Mouse (Mus musculus) kidney, adult 2 months (tissue): ENCODE data around the gene Pomt1. TPM values are rescaled to one million over a fixed set of nuclear protein-coding genes. Genes with fewer than 3 reads are reported as not detected.

Source experiments
- DNase-seq: peaks from one replicate; pipeline ENCODE4 v3.0.0; 2021
- H3K27ac ChIP-seq: fragments of 200-500 bp; 2 replicates; pipeline ENCODE4 v1.5.1; 2012; ENCODE audit warnings: low read depth, low read length, control low read depth, inconsistent platforms; ENCODE audit not compliant: insufficient read depth
- H3K27me3 ChIP-seq: fragments of 200-500 bp; replicated peaks from 2 replicates; pipeline ENCODE4 v1.6.1; 2012; ENCODE audit warnings: mild to moderate bottlenecking, moderate library complexity, low read length, inconsistent platforms; ENCODE audit not compliant: control insufficient read depth, insufficient read depth
- H3K36me3 ChIP-seq: fragments of 200-500 bp; 2 replicates; pipeline ENCODE4 v1.6.1; 2012; ENCODE audit warnings: mild to moderate bottlenecking, moderate library complexity, low read length, inconsistent platforms; ENCODE audit not compliant: control insufficient read depth, insufficient read depth
- H3K4me1 ChIP-seq: fragments of 200-500 bp; 2 replicates; pipeline ENCODE4 v1.6.1; 2011; ENCODE audit warnings: low read length; ENCODE audit not compliant: control insufficient read depth, insufficient read depth
- H3K4me3 ChIP-seq: fragments of 200-500 bp; 2 replicates; pipeline ENCODE4 v1.5.1; 2011; ENCODE audit warnings: mild to moderate bottlenecking, low read depth, low read length, control low read depth; ENCODE audit not compliant: insufficient read depth
- CTCF ChIP-seq: fragments of 200-500 bp; conservative IDR thresholded peaks from 2 replicates; pipeline ENCODE4 v1.5.1; 2011; ENCODE audit warnings: low read depth, mild to moderate bottlenecking, control low read depth, low read length, moderate library complexity, mixed read lengths; ENCODE audit not compliant: insufficient read depth, insufficient read length
- POLR2A ChIP-seq: fragments of 200-500 bp; IDR thresholded peaks from one replicate; pipeline ENCODE4 v1.6.1; 2011; ENCODE audit warnings: low read depth, low read length, control low read depth
- WGBS: fragments of 180-500 bp; shearing (Covaris S2); methylation state at CpG from one replicate; pipeline ENCODE4 v1.1.7; 2018; 5-methylcytosine and 5-hydroxymethylcytosine counted together
- polyA plus RNA-seq: library from polyadenylated mRNA; depleted of rRNA; stranded (reverse); fragments of >200 nt; gene quantifications from 2 replicates; pipeline ENCODE4 v1.2.3, GENCODE M21; 2012

Pomt1 gene
- polyA plus RNA-seq, 1 experiment: 30.2 TPM

DNA sequence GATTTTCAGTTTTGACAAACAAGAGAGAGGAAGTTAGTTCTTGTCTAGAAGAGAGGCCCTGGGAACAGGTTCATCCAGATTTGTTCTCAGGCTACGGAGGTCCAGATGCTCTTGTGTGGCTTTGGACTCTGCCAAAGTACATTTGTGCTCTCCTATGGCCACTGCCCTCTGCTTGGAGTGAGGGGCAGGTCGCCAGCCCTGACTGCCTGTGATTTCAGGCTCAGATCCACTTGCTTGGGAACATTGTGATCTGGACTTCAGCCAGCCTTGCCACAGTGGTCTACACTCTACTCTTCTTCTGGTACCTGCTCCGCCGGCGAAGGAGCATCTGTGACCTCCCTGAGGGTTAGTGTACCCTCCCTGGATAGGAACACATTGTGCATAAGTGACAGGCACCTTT, 16.3 kb downstream of the Pomt1 start:
- WGBS: 79% methylated on average over 5 of the region's 5 CpGs

DNA sequence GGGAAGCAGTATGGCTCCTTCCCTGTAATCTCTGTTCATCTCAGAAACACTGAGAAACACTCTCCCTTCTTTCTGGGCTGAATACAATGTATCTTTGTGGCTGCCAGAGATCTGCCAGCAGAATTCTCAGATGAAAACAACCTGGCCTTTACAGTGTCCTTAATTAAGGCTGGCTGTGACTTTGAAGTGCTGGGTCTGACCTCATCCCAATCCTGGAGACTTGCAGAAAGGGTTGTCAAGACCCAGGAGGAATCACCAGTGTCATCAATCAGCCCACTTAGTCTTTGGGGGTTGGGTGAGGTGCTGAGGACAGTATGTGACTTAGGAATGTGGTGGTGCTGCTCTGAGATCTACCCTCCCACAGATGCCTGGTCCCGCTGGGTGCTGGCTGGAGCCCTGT, 17.0 kb downstream of the Pomt1 start:
- no peaks in the 10 kb centered on the region for H3K27me3 ChIP-seq
- no peaks in the 10 kb centered on the region; the same call in 1 of the 2 replicates for H3K4me1 ChIP-seq
- no peak for DNase-seq
- WGBS: 73% methylated on average over 1 of the region's 1 CpGs
- no peak overlapping the region for H3K27ac ChIP-seq
- TF ChIP-seq CTCF: no peak
- no peak for TF ChIP-seq POLR2A
- 0 out of 2 replicates have a peak, but pooled peaks cover 4% of the 10 kb centered on the region for H3K36me3 ChIP-seq
- no peak overlapping the region for H3K4me3 ChIP-seq

More for the DNA sequence above, 16.3 kb downstream of the Pomt1 start:
- DNase-seq: no peak
- Histone ChIP-seq H3K27ac (no peak overlapping the region), H3K27me3 (no peaks in the 10 kb centered on the region), H3K4me3 (no peak overlapping the region), H3K4me1 (no peaks in the 10 kb centered on the region), H3K36me3 (0 out of 2 replicates have a peak, but pooled peaks cover 2% of the 10 kb centered on the region)
- TF ChIP-seq CTCF (no peak), POLR2A (no peak)

DNA sequence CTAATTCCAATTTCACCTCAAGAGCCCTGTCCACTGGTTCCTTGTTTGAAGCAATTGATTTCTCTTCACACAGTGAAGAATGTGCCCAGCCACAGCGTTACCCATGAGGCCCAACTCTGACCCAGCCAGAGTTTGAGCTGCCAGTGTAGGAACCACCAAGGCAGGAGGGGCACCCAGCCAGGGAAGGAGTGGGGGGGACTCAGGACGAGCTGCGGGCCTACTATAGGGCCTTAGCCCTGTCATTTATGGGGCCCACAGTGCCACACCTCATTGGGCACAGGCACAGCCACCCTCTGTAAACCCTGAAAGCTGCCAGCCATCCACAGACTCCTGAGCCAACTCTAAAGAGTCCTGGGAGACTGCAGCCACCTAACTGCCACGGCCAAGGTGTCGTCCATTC, 18.2 kb downstream of the Pomt1 start:
- H3K27ac ChIP-seq: no peak overlapping the region
- H3K4me3 ChIP-seq: no peak overlapping the region
- no peak for TF ChIP-seq CTCF
- WGBS: 76% methylated on average over 5 of the region's 5 CpGs
- DNase-seq: no peak
- H3K36me3 ChIP-seq: 0 out of 2 replicates have a peak, but pooled peaks cover 4% of the 10 kb centered on the region
- H3K27me3 ChIP-seq: no peaks in the 10 kb centered on the region
- H3K4me1 ChIP-seq: peaks cover 3% of the 10 kb centered on the region; the same call in 1 of the 2 replicates

DNA sequence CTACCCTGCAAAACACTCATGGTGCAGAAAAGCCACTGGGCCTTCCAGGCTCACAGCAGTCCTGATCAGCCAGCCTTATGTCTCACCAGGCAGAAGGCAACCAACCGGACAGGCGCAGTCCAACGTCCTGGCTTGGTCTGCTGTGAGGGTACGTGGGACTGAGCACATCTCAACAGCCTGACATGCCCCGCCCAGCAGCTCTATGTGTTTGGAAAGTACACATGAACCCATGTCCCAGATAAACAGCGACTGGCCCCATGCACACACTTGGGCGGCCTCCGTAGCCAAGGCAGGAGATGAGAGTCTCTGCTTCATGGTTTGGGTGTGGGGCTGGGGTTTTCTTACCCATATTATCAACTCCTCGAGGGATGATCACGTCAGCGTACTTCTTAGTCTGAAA, 19.9 kb downstream of the Pomt1 start:
- TF ChIP-seq CTCF (no peak), POLR2A (no peak)
- Histone ChIP-seq H3K36me3 (0 out of 2 replicates have a peak, but pooled peaks cover 4% of the 10 kb centered on the region), H3K27me3 (no peaks in the 10 kb centered on the region), H3K27ac (no peak overlapping the region), H3K4me1 (peaks cover 3% of the 10 kb centered on the region; the same call in 1 of the 2 replicates), H3K4me3 (no peak overlapping the region)
- WGBS: 91% methylated on average over 11 of the region's 11 CpGs
- DNase-seq: no peak

DNA sequence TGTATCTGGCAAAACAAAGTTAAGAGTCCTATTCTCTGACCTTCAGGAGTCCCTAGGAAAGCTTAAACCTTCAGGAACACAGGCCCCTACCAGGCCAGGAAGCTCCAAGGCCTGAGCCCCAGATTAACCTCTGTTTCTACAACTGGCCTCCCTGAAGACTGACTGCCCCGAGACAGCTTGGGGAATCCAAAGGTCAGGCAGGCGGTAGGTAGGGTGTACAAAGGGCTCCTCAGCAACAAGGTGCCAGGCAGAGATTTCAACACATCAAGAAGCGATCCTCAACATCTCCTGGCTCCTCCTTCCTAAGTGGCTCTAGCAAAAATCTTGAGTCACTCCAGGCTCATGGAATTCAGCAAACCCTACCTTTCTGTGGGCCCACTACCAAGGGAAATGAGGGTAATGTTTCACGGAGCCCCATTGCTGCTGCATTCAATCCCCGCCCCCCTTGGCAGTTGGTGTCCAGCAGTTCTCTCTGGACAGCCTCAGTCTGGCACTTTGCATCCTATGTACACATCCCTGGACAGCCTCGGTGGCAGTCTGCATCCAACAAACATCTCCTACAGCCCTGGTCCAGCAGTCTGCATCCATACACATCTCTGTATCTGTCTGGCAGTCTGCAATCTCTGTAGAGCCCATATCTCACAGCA, 22.6 kb downstream of the Pomt1 start:
- WGBS: 30% methylated on average over 6 of the region's 6 CpGs
- peak overlapping the region; percentile 67 for H3K4me3 ChIP-seq
- H3K27ac ChIP-seq: peak overlapping the region; percentile 80
- H3K36me3 ChIP-seq: 0 out of 2 replicates have a peak, but pooled peaks cover 4% of the 10 kb centered on the region
- TF ChIP-seq CTCF (no peak), POLR2A (no peak)
- H3K4me1 ChIP-seq: peaks cover 3% of the 10 kb centered on the region; the same call in 1 of the 2 replicates
- DNase-seq: peak; percentile 87
- H3K27me3 ChIP-seq: no peaks in the 10 kb centered on the region

DNA sequence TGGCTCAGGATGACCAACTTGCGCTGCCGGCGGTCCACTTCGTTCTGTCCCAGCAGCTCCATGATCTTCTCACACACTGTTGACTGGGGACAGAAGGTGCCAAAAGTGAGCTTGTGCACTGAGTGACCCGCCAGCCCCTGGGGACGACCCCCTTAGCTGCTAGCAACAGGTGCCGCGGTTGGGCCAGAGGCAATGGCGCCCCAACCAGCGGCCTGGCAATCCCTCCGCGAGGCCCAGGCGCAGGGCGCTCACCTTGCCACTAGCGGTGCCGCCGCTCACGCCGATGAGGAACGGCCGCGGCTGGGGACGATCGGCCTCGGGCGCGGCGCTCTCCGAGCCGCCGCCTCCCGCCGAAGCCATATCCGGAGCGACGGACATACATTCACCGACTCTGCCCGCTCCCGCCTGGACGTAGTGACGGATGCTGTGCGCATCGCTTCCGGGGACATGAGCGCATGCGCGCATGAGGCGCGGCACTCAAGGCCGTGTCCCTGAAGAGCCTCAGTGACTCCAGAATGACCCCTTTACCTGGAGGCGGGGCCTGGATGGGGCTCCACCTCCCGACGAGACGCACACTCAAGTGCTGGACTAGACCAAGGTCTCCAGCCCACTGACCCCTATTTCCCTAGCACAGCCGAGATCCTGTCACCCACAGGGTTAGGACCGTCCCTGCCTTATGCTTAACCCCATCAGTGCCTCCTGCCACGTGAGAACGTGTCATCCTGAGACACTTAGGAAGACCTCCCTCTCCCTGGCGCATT, 23.4 kb downstream of the Pomt1 start, which contains the start of gene Uck1:
Gene Uck1, minus strand, starts transcription at position 503 of the 761 bp plus-strand sequence.
- TF ChIP-seq CTCF (no peak), POLR2A (no peak)
- Histone ChIP-seq H3K36me3 (0 out of 2 replicates have a peak, but pooled peaks cover 4% of the 10 kb centered on the region), H3K4me1 (peaks cover 3% of the 10 kb centered on the region; the same call in 1 of the 2 replicates), H3K27me3 (no peaks in the 10 kb centered on the region), H3K4me3 (peak within 1 kb of the TSS; percentile 67), H3K27ac (peak within 1 kb of the TSS; percentile 41)
- 1% methylated on average over 59 of the region's 59 CpGs for WGBS
- DNase-seq: peak; percentile 96

DNA sequence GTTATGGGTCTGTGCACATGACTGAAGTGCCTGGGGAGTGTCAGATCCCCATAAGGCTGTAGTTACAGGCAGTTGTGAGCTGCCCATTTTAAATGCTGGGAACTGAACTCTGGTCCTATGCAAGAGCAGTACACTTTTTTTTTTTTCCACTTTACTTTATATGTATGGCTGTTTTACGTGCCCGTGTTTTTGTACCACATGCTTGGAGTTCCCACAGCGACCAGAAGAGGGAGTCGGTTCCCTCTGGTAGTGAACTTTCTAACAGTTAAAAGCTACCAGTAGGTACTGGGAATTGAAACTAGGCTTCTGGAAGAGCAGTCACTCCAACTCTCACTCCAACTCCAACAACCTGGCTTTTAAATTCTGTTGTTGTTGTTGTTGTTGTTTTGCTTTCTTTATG, 24.2 kb downstream of the Pomt1 start:
- Histone ChIP-seq H3K4me1 (peaks cover 3% of the 10 kb centered on the region; the same call in 1 of the 2 replicates), H3K27me3 (no peaks in the 10 kb centered on the region), H3K36me3 (0 out of 2 replicates have a peak, but pooled peaks cover 4% of the 10 kb centered on the region), H3K27ac (no peak overlapping the region), H3K4me3 (no peak overlapping the region)
- TF ChIP-seq CTCF (peak; percentile 53), POLR2A (no peak)
- WGBS: 42% methylated on average over 4 of the region's 4 CpGs
- peak; percentile 66 for DNase-seq
